Mouse (Mus musculus): ENCODE data around the gene Wbp4. TPM values are rescaled to one million over a fixed set of nuclear protein-coding genes. Genes with fewer than 3 reads are reported as not detected.

Wbp4 gene
- polyA plus RNA-seq, 1 experiment from 2014 or later, result 31.0 TPM

- H3K36me3 ChIP-seq (ENCODE audit: control insufficient read depth, insufficient read depth, low read length), result no peaks in the 10 kb centered on the region
- no peaks in the 10 kb centered on the region for H3K9me3 ChIP-seq (ENCODE audit: control insufficient read depth, low read length)
- H3K4me3 ChIP-seq (ENCODE audit: low read depth, low read length), result no peak overlapping the region
- ATAC-seq (ENCODE audit: low FRiP score, low TSS enrichment) (no peak), DNase-seq (ENCODE audit: low spot score) (no peak)
- H3K4me2 ChIP-seq (replicated peaks; ENCODE audit: low read depth), result no peak overlapping the region
- TF ChIP-seq EP300 (optimal IDR thresholded peaks at IDR 0.05) (no peak), CTCF (IDR thresholded peaks at IDR 0.05; ENCODE audit: low read depth) (no peak)
- H3K4me1 ChIP-seq (replicated peaks; ENCODE audit: control insufficient read depth, insufficient read depth), result no peaks in the 10 kb centered on the region
- H3K27ac ChIP-seq (replicated peaks), result 0 out of 2 replicates have a peak overlapping the region, but pooled peaks have one; percentile 18
- no peak overlapping the region for H3K9ac ChIP-seq (ENCODE audit: low read length)
- no peaks in the 10 kb centered on the region for H3K27me3 ChIP-seq (ENCODE audit: control insufficient read depth, insufficient read depth, low read length)
- 82% methylated on average over 6 of the region's 6 CpGs for WGBS
Measured at GRCm38 (mm10) chr14:79494349-79494748, 13.0 kb upstream of the Wbp4 start.

- ATAC-seq (ENCODE audit: low FRiP score, low TSS enrichment), result no peak
- H3K9ac ChIP-seq (ENCODE audit: low read length), result no peak overlapping the region
- 60% methylated on average over 3 of the region's 3 CpGs for WGBS
Measured at GRCm38 (mm10) chr14:79490246-79490645, 8.9 kb upstream of the Wbp4 start.

GRCm38 (mm10) chr14:79489150-79489549, 7.8 kb upstream of the Wbp4 start:
- ATAC-seq (ENCODE audit: low FRiP score, low TSS enrichment), result no peak
- Histone ChIP-seq H3K27me3 (ENCODE audit: control insufficient read depth, insufficient read depth, low read length) (no peaks in the 10 kb centered on the region), H3K27ac (replicated peaks) (peak overlapping the region; percentile 61), H3K4me3 (ENCODE audit: low read depth, low read length) (no peak overlapping the region), H3K9me3 (ENCODE audit: control insufficient read depth, low read length) (no peaks in the 10 kb centered on the region), H3K4me1 (replicated peaks; ENCODE audit: control insufficient read depth, insufficient read depth) (peaks cover 6% of the 10 kb centered on the region), H3K4me2 (replicated peaks; ENCODE audit: low read depth) (no peak overlapping the region), H3K36me3 (ENCODE audit: control insufficient read depth, insufficient read depth, low read length) (no peaks in the 10 kb centered on the region), H3K9ac (ENCODE audit: low read length) (no peak overlapping the region)
- TF ChIP-seq EP300 (optimal IDR thresholded peaks at IDR 0.05), result no peak
- no peak for TF ChIP-seq CTCF (IDR thresholded peaks at IDR 0.05; ENCODE audit: low read depth)
- WGBS, result 60% methylated on average over 12 of the region's 12 CpGs
- DNase-seq (ENCODE audit: low spot score), result no peak

More at GRCm38 (mm10) chr14:79490246-79490645, 8.9 kb upstream of the Wbp4 start:
- no peak for DNase-seq (ENCODE audit: low spot score)
- H3K4me2 ChIP-seq (replicated peaks; ENCODE audit: low read depth), result no peak overlapping the region
- no peak overlapping the region for H3K27ac ChIP-seq (replicated peaks)
- no peaks in the 10 kb centered on the region for H3K36me3 ChIP-seq (ENCODE audit: control insufficient read depth, insufficient read depth, low read length)
- no peaks in the 10 kb centered on the region for H3K9me3 ChIP-seq (ENCODE audit: control insufficient read depth, low read length)
- TF ChIP-seq CTCF (IDR thresholded peaks at IDR 0.05; ENCODE audit: low read depth), result no peak
- no peak for TF ChIP-seq EP300 (optimal IDR thresholded peaks at IDR 0.05)
- H3K4me1 ChIP-seq (replicated peaks; ENCODE audit: control insufficient read depth, insufficient read depth), result peaks cover 3% of the 10 kb centered on the region
- H3K27me3 ChIP-seq (ENCODE audit: control insufficient read depth, insufficient read depth, low read length), result no peaks in the 10 kb centered on the region
- no peak overlapping the region for H3K4me3 ChIP-seq (ENCODE audit: low read depth, low read length)

GRCm38 (mm10) chr14:79488531-79488930, 7.2 kb upstream of the Wbp4 start:
- WGBS, result 58% methylated on average over 9 of the region's 9 CpGs
- no peak for DNase-seq (ENCODE audit: low spot score)
- Histone ChIP-seq H3K4me1 (replicated peaks; ENCODE audit: control insufficient read depth, insufficient read depth) (peaks cover 6% of the 10 kb centered on the region), H3K4me2 (replicated peaks; ENCODE audit: low read depth) (no peak overlapping the region), H3K9ac (ENCODE audit: low read length) (no peak overlapping the region), H3K27ac (replicated peaks) (no peak overlapping the region; the same call in 1 of the 2 replicates), H3K36me3 (ENCODE audit: control insufficient read depth, insufficient read depth, low read length) (no peaks in the 10 kb centered on the region), H3K9me3 (ENCODE audit: control insufficient read depth, low read length) (no peaks in the 10 kb centered on the region), H3K27me3 (ENCODE audit: control insufficient read depth, insufficient read depth, low read length) (no peaks in the 10 kb centered on the region), H3K4me3 (ENCODE audit: low read depth, low read length) (no peak overlapping the region)
- TF ChIP-seq EP300 (optimal IDR thresholded peaks at IDR 0.05) (no peak), CTCF (IDR thresholded peaks at IDR 0.05; ENCODE audit: low read depth) (no peak)
- ATAC-seq (ENCODE audit: low FRiP score, low TSS enrichment), result no peak

- no peaks in the 10 kb centered on the region for H3K36me3 ChIP-seq (ENCODE audit: control insufficient read depth, insufficient read depth, low read length)
- no peak for TF ChIP-seq EP300 (optimal IDR thresholded peaks at IDR 0.05)
- peak; percentile 67 for TF ChIP-seq CTCF (IDR thresholded peaks at IDR 0.05; ENCODE audit: low read depth)
- H3K9me3 ChIP-seq (ENCODE audit: control insufficient read depth, low read length), result no peaks in the 10 kb centered on the region
- peak; percentile 41; the same call in 1 of the 2 replicates for ATAC-seq (ENCODE audit: low FRiP score, low TSS enrichment)
- H3K9ac ChIP-seq (ENCODE audit: low read length), result peak overlapping the region; percentile 45
- peak; percentile 62 for DNase-seq (ENCODE audit: low spot score)
- H3K27me3 ChIP-seq (ENCODE audit: control insufficient read depth, insufficient read depth, low read length), result no peaks in the 10 kb centered on the region
- H3K4me2 ChIP-seq (replicated peaks; ENCODE audit: low read depth), result peak overlapping the region; percentile 63
- H3K4me1 ChIP-seq (replicated peaks; ENCODE audit: control insufficient read depth, insufficient read depth), result peaks cover 11% of the 10 kb centered on the region
- WGBS, result 13% methylated on average over 19 of the region's 19 CpGs
- peak overlapping the region; percentile 90 for H3K27ac ChIP-seq (replicated peaks)
- peak overlapping the region; percentile 32 for H3K4me3 ChIP-seq (ENCODE audit: low read depth, low read length)
Measured at GRCm38 (mm10) chr14:79486993-79487731, 5.8 kb upstream of the Wbp4 start.

GRCm38 (mm10) chr14:79486617-79486992, 5.3 kb upstream of the Wbp4 start:
- WGBS, result 20% methylated on average over 8 of the region's 8 CpGs
- peak overlapping the region; percentile 32; the same call in 1 of the 2 replicates for H3K4me3 ChIP-seq (ENCODE audit: low read depth, low read length)
- no peak for DNase-seq (ENCODE audit: low spot score)

More at GRCm38 (mm10) chr14:79486617-79486992, 5.3 kb upstream of the Wbp4 start:
- peak overlapping the region; percentile 45 for H3K9ac ChIP-seq (ENCODE audit: low read length)
- ATAC-seq (ENCODE audit: low FRiP score, low TSS enrichment), result no peak
- TF ChIP-seq CTCF (IDR thresholded peaks at IDR 0.05; ENCODE audit: low read depth) (no peak), EP300 (optimal IDR thresholded peaks at IDR 0.05) (no peak)
- H3K4me1 ChIP-seq (replicated peaks; ENCODE audit: control insufficient read depth, insufficient read depth), result peaks cover 11% of the 10 kb centered on the region
- no peaks in the 10 kb centered on the region for H3K36me3 ChIP-seq (ENCODE audit: control insufficient read depth, insufficient read depth, low read length)
- no peaks in the 10 kb centered on the region for H3K9me3 ChIP-seq (ENCODE audit: control insufficient read depth, low read length)
- H3K27ac ChIP-seq (replicated peaks), result peak overlapping the region; percentile 90
- H3K4me2 ChIP-seq (replicated peaks; ENCODE audit: low read depth), result peak overlapping the region; percentile 63
- no peaks in the 10 kb centered on the region for H3K27me3 ChIP-seq (ENCODE audit: control insufficient read depth, insufficient read depth, low read length)
